Mouse (Mus musculus): ENCODE data around the gene Snapc2.

- TF ChIP-seq CTCF (IDR thresholded peaks at IDR 0.05; ENCODE audit: low read depth) (no peak), EP300 (IDR thresholded peaks at IDR 0.05; ENCODE audit: low read depth) (no peak)
Measured at GRCm38 (mm10) chr8:4227919-4228318, 25.0 kb upstream of the Snapc2 start.

Measured in liver, embryonic 14.5 days (tissue).